Mouse (Mus musculus) gastrocnemius, postnatal 36 days (tissue): ENCODE results near the gene Vwa8. TPM values are rescaled to one million over a fixed set of nuclear protein-coding genes. Genes with fewer than 3 reads are reported as not detected.
A peak's percentile ranks its signal among the peaks of the same experiment; 100 is the strongest.
"Not testable (repeated sequence)": the region's sequence is repeated elsewhere in the genome, so short reads cannot be mapped to it uniquely, and the experiment has no call there.

Source experiments
- DNase-seq, 2 experiments: peaks; one replicate each; pipeline ENCODE4 v3.0.0; 2022
- intact Hi-C: fragments of 180-260 bp; cut with DNase I; formaldehyde crosslinking; loops from one replicate; pipeline ENCODE4 v1.15.1; 2025
- total RNA-seq, 2 experiments: library from RNA; stranded (reverse); gene quantifications; 2 replicates each; pipeline ENCODE4 v1.2.3; 2021

The Vwa8 gene
- total RNA-seq, 2 experiments from 2014 or later: 70.7 to 73.1 TPM

GRCm38 (mm10) chr14:78878402-78879045 lies 29.7 kb downstream of the Vwa8 start:
- intact Hi-C loops: no loop called here
- DNase-seq: no peak

DNA sequence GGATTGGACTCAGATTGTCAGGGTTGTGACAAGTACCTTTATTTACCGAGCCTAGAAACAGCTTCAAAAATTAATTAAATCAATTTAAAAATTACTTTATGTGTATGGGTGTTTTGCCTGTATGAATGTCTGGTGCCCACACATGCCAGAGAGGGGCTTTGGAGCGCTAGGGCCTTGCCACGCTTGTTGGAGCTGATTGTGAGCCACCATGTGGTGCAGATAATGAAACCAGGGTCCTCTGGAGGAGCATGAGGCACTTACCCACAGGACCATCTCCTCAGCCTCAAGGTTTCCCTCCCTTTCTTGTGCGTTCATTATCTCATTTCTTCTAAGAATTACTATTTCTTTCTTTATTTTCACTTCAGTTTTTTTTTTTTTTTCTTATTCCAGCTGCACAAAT lies 32.0 kb downstream of the Vwa8 start:
- no peak for DNase-seq
- intact Hi-C loops: no loop called here

- intact Hi-C loops: no loop called here
- DNase-seq: no peak
Observed at GRCm38 (mm10) chr14:78881563-78881962, 32.7 kb downstream of the Vwa8 start.

GRCm38 (mm10) chr14:78885915-78886534 lies 37.2 kb downstream of the Vwa8 start:
- intact Hi-C loops: no loop called here
- no peak for DNase-seq

- intact Hi-C loops: no loop called here
- no peak for DNase-seq
Observed at GRCm38 (mm10) chr14:78886566-78887234, 37.8 kb downstream of the Vwa8 start.

- DNase-seq: not testable (repeated sequence)
Observed at GRCm38 (mm10) chr14:78887494-78887893, 38.6 kb downstream of the Vwa8 start.

GRCm38 (mm10) chr14:78895496-78895895 lies 46.6 kb downstream of the Vwa8 start:
- intact Hi-C loops: loop anchor here (5.0 kb wide), 1 partner anchor 43 kb away; no protein-coding TSS in a partner anchor
- DNase-seq: no peak

More at GRCm38 (mm10) chr14:78887494-78887893, 38.6 kb downstream of the Vwa8 start:
- intact Hi-C loops: not testable (repeated sequence)

DNA sequence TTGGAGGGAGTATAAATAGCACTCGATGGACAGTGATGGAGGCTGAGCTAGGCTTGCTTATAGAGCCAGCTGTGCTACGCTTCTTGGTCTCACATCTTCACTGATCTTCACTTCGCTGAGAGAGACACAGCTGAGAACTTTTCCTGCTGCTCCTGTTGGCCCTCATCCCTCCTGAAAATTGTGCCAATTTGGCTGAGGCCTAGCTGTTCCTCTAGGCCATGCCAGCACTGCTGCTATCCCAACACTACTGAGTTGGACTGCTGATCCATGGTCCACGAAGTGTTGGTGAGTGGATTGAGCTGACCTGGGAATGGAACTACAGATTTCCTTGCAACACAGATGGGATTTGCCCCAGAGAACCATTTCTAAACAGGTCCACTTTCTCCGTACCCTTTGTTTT lies 47.4 kb downstream of the Vwa8 start:
- DNase-seq: peak; percentile 38 to 43
- intact Hi-C loops: loop anchor here (5.0 kb wide), 1 partner anchor 44 kb away; no protein-coding TSS in a partner anchor

GRCm38 (mm10) chr14:78900770-78901169 lies 51.9 kb downstream of the Vwa8 start:
- intact Hi-C loops: no loop called here
- no peak for DNase-seq

- no peak for DNase-seq
- intact Hi-C loops: no loop called here
Observed at GRCm38 (mm10) chr14:78908205-78908863, 59.5 kb downstream of the Vwa8 start.

DNA sequence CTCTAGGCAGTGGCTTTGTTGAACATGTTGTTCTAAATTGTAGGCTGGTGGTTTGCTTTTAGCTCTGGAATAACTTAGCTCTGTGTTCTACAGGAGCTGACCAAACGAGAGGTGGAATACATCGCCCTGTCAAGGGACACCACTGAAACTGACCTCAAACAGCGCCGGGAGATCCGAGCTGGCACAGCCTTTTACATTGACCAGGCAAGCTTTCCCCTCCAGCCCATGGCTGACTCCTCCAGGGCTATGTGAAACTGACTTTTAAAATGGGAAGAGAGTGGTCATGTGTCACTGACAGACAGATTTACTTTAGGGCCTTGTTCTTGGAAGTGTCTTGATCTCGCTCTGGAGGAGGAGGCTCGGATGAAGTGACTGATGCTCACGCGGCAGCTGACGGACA lies 63.2 kb downstream of the Vwa8 start:
- DNase-seq: no peak
- intact Hi-C loops: no loop called here

DNA sequence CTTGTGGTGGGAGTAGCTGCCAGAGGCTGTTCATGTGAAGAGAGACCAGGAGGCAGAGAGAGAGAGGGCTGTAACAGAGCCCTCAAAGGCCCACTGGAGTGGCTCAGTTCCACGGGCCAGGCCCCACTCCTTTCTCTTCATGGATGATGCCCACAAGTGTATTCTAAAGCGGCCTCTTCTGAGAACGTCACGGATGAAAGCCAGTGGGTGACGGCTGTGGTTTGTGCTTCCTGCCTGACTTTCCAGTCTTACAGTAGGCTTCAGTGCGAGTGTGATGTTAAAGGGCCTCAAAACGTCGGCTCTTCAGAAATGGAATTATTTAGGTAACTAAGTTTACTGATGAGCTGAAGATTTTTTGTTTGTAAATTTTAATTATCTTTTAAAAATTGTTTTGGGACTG lies 65.3 kb downstream of the Vwa8 start:
- no peak for DNase-seq
- intact Hi-C loops: no loop called here

GRCm38 (mm10) chr14:78916691-78917090 lies 67.8 kb downstream of the Vwa8 start:
- DNase-seq: no peak
- intact Hi-C loops: no loop called here

- intact Hi-C loops: no loop called here
- no peak for DNase-seq
Observed at GRCm38 (mm10) chr14:78921219-78921618, 72.4 kb downstream of the Vwa8 start.

DNA sequence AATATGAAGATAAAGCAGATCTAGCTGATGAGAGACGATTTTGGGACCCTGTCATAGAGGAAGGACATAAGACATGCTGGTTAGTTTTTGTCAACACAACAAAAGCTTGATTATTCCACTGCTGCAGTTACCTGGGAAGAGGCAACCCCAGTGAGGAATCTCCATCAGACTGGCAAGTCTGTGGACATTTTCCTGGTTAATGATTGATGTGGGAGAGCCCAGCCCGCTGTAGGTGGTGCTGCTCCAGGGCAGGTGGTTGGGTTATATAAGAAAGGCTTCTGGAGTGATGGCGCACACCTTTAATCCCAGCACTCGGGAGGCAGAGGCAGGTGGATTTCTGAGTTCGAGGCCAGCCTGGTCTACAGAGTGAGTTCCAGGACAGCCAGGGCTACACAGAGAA lies 74.8 kb downstream of the Vwa8 start:
- DNase-seq: no peak
- intact Hi-C loops: no loop called here

DNA sequence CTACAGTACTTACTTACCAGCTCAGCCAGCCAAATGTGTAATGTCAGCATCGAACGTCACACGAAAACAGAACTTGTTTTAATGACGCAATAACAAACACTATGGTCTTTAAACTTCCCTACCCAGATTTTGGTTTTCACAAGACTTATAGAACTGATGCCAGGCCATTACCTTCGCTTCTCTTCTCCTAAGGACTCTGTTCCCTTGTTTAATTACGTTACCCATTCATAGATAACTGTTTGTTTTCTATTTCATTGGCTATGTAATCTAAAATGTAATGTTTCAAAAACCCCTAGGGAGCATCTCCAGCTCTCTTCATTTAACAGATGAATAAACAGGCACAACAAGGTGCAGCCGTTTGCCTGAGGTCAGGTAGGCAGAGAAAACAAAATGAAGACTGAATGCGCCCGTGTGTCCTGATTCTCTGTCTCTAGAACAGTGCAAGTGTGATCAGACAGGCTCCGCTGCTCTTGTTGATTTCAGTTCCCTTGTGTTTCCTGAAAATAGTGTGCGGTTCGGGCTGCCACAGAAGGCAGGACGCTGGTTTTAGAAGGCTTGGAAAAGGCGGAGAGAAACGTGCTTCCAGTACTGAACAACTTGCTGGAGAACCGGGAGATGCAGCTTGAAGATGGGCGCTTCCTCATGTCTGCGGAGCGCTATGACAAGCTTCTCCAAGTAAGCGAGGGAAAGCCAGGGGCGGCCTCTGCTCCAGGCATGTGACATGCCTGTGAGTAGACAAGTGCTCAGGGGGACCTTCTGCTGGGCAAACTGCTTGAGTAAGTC lies 76.1 kb downstream of the Vwa8 start:
- no peak for DNase-seq
- intact Hi-C loops: no loop called here

GRCm38 (mm10) chr14:78932094-78932493 lies 83.2 kb downstream of the Vwa8 start:
- DNase-seq: no peak
- intact Hi-C loops: no loop called here

DNA sequence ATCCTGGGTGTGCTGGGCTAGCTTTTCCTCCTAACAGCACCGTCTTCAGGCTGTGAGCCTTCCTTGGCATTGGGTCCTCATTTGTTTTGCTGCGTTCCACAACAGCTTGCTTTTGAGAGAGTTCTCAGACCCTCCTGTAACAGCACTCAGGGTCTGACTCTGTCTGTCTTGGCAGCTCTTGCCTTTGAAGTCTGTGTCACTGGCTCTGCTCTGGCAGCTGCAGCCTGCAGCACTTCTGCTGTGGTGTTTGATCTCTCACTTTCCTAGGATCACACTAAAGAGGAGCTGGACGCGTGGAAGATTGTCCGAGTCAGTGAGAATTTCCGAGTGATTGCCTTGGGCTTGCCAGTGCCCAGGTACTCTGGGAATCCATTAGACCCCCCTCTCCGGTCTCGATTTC lies 84.5 kb downstream of the Vwa8 start:
- DNase-seq: no peak
- intact Hi-C loops: no loop called here

GRCm38 (mm10) chr14:78934596-78934995 lies 85.7 kb downstream of the Vwa8 start:
- no peak for DNase-seq
- intact Hi-C loops: no loop called here

GRCm38 (mm10) chr14:78935796-78936195 lies 86.9 kb downstream of the Vwa8 start:
- intact Hi-C loops: no loop called here
- no peak for DNase-seq
